Mouse (Mus musculus): Measurements from ENCODE around the gene Fbxo46. TPM values are rescaled to one million over a fixed set of nuclear protein-coding genes. Genes with fewer than 3 reads are reported as not detected.
A peak's percentile ranks its signal among the peaks of the same experiment; 100 is the strongest.

Gene Fbxo46
- total and polyA plus RNA-seq, 2 experiments from 2014 or later, result 11.9 to 22.8 TPM

DNA sequence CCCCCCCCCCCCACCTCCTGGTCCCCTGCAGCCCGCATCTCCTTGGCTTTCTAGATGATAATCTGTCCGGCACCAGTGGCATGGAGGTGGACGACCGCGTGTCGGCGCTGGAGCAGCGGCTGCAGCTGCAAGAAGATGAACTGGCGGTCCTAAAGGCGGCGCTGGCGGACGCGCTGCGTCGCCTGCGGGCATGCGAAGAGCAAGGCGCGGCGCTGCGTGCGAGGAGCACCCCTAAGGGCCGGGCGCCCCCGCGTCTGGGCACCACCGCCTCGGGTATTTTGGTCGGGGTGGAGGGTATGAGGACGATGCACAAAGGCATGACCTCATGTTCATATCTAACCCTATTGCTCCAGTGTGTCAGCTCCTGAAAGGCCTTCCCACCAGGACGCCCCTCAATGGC, 59.5 kb downstream of the Fbxo46 start:
- Histone ChIP-seq H3K4me2 (ENCODE audit: low read depth) (peak overlapping the region; percentile 56), H3K36me3 (ENCODE audit: insufficient read depth) (peaks cover 24% of the 10 kb centered on the region), H3K9ac (peak overlapping the region; percentile 39), H3K4me3 (ENCODE audit: low read depth, low read length) (peak overlapping the region; percentile 70), H3K27ac (ENCODE audit: low read depth, low read length) (no peak overlapping the region), H3K4me1 (ENCODE audit: insufficient read depth) (peaks cover 7% of the 10 kb centered on the region; the same call in 1 of the 2 replicates), H3K9me3 (ENCODE audit: low read length) (no peaks in the 10 kb centered on the region), H3K27me3 (ENCODE audit: insufficient read depth, low read length) (peaks cover 5% of the 10 kb centered on the region; the same call in 1 of the 2 replicates)
- WGBS, result 7% methylated on average over 28 of the region's 32 CpGs
- ATAC-seq (no peak), DNase-seq (peak; percentile 75)
- peak; percentile 82 for TF ChIP-seq CTCF (IDR thresholded peaks at IDR 0.05; ENCODE audit: low read depth)

- TF ChIP-seq CTCF (IDR thresholded peaks at IDR 0.05; ENCODE audit: low read depth), result no peak
- no peak for DNase-seq
- ATAC-seq, result no peak
- 48% methylated on average over 6 of the region's 6 CpGs for WGBS
- Histone ChIP-seq H3K27ac (ENCODE audit: low read depth, low read length) (no peak overlapping the region), H3K9me3 (ENCODE audit: low read length) (no peaks in the 10 kb centered on the region), H3K4me2 (ENCODE audit: low read depth) (peak overlapping the region; percentile 56), H3K4me3 (ENCODE audit: low read depth, low read length) (peak overlapping the region; percentile 70; the same call in 1 of the 2 replicates), H3K27me3 (ENCODE audit: insufficient read depth, low read length) (peaks cover 5% of the 10 kb centered on the region; the same call in 1 of the 2 replicates), H3K4me1 (ENCODE audit: insufficient read depth) (peaks cover 7% of the 10 kb centered on the region; the same call in 1 of the 2 replicates), H3K9ac (peak overlapping the region; percentile 39; the same call in 1 of the 2 replicates), H3K36me3 (ENCODE audit: insufficient read depth) (peaks cover 24% of the 10 kb centered on the region)
Observed at GRCm38 (mm10) chr7:19179936-19180335, 60.3 kb downstream of the Fbxo46 start.

GRCm38 (mm10) chr7:19180862-19181429, 61.3 kb downstream of the Fbxo46 start:
- Histone ChIP-seq H3K9me3 (ENCODE audit: low read length) (no peaks in the 10 kb centered on the region), H3K27me3 (ENCODE audit: insufficient read depth, low read length) (peaks cover 5% of the 10 kb centered on the region; the same call in 1 of the 2 replicates), H3K4me2 (ENCODE audit: low read depth) (peak overlapping the region; percentile 20), H3K4me1 (ENCODE audit: insufficient read depth) (peaks cover 7% of the 10 kb centered on the region; the same call in 1 of the 2 replicates), H3K4me3 (ENCODE audit: low read depth, low read length) (peak overlapping the region; percentile 0; the same call in 1 of the 2 replicates), H3K9ac (no peak overlapping the region), H3K36me3 (ENCODE audit: insufficient read depth) (peaks cover 31% of the 10 kb centered on the region), H3K27ac (ENCODE audit: low read depth, low read length) (no peak overlapping the region)
- no peak for TF ChIP-seq CTCF (IDR thresholded peaks at IDR 0.05; ENCODE audit: low read depth)
- DNase-seq (no peak), ATAC-seq (no peak)
- 5% methylated on average over 25 of the region's 27 CpGs for WGBS

- no peaks in the 10 kb centered on the region for H3K9me3 ChIP-seq (ENCODE audit: low read length)
- no peak overlapping the region for H3K4me3 ChIP-seq (ENCODE audit: low read depth, low read length)
- peaks cover 48% of the 10 kb centered on the region for H3K36me3 ChIP-seq (ENCODE audit: insufficient read depth)
- DNase-seq (no peak), ATAC-seq (no peak)
- no peaks in the 10 kb centered on the region for H3K27me3 ChIP-seq (ENCODE audit: insufficient read depth, low read length)
- WGBS, result 38% methylated on average over 2 of the region's 2 CpGs
- H3K27ac ChIP-seq (ENCODE audit: low read depth, low read length), result no peak overlapping the region
- no peak overlapping the region for H3K4me2 ChIP-seq (ENCODE audit: low read depth)
- TF ChIP-seq CTCF (IDR thresholded peaks at IDR 0.05; ENCODE audit: low read depth), result no peak
- H3K9ac ChIP-seq, result no peak overlapping the region
- H3K4me1 ChIP-seq (ENCODE audit: insufficient read depth), result peaks cover 2% of the 10 kb centered on the region; the same call in 1 of the 2 replicates
Observed at GRCm38 (mm10) chr7:19184250-19184649, 64.6 kb downstream of the Fbxo46 start.

GRCm38 (mm10) chr7:19184758-19185157, 65.1 kb downstream of the Fbxo46 start:
- TF ChIP-seq CTCF (IDR thresholded peaks at IDR 0.05; ENCODE audit: low read depth), result no peak
- H3K4me1 ChIP-seq (ENCODE audit: insufficient read depth), result no peaks in the 10 kb centered on the region
- peak overlapping the region; percentile 43; the same call in 1 of the 2 replicates for H3K27ac ChIP-seq (ENCODE audit: low read depth, low read length)
- H3K27me3 ChIP-seq (ENCODE audit: insufficient read depth, low read length), result no peaks in the 10 kb centered on the region
- no peak overlapping the region for H3K9ac ChIP-seq
- H3K9me3 ChIP-seq (ENCODE audit: low read length), result no peaks in the 10 kb centered on the region
- no peak overlapping the region for H3K4me3 ChIP-seq (ENCODE audit: low read depth, low read length)
- ATAC-seq (no peak), DNase-seq (peak; percentile 49)
- peaks cover 46% of the 10 kb centered on the region for H3K36me3 ChIP-seq (ENCODE audit: insufficient read depth)
- no peak overlapping the region for H3K4me2 ChIP-seq (ENCODE audit: low read depth)
- 37% methylated on average over 6 of the region's 6 CpGs for WGBS

MicroRNAs within 50 kb of the gene (microRNA counts, 519-probe panel; counts per million panel counts)
- microRNA mmu-miR-330, result not detected

Small RNA genes within 50 kb of the gene (microRNA-seq; reads per million reads assigned to microRNA genes)
- gene Mir3100 (0.12 to 0.39 reads per million in 2 experiments), gene Mir330 (718 to 761 reads per million in 2 experiments)

Other genes with a start within 250 kb of the Fbxo46 start
- 13.8 and 14.9 TPM in 2 replicates for gene Pglyrp1, start 248.5 kb upstream of the Fbxo46 start, total RNA-seq (2014; rRNA removed)
- gene Pglyrp1, start 248.5 kb upstream of the Fbxo46 start, polyA plus RNA-seq (2015; fragmentation: Nextera tagmentation; extraction: Ambion mirVana), result 26.9 and 27.0 TPM in 2 replicates
- 12.8 and 17.2 TPM in 2 replicates for gene Ccdc61, start 209.4 kb upstream of the Fbxo46 start, total RNA-seq (2014; rRNA removed)
- 21.6 and 23.2 TPM in 2 replicates for gene Ccdc61, start 209.4 kb upstream of the Fbxo46 start, polyA plus RNA-seq (2015; fragmentation: Nextera tagmentation; extraction: Ambion mirVana)
- gene Nova2, start 194.0 kb upstream of the Fbxo46 start, total RNA-seq (2014; rRNA removed), result 15.4 and 19.5 TPM in 2 replicates
- 7.2 and 11.4 TPM in 2 replicates for gene Nova2, start 194.0 kb upstream of the Fbxo46 start, polyA plus RNA-seq (2015; fragmentation: Nextera tagmentation; extraction: Ambion mirVana)
- 1.5 and 2.0 TPM in 2 replicates for gene Nanos2, start 132.5 kb upstream of the Fbxo46 start, total RNA-seq (2014; rRNA removed)
- gene Nanos2, start 132.5 kb upstream of the Fbxo46 start, polyA plus RNA-seq (2015; fragmentation: Nextera tagmentation; extraction: Ambion mirVana), result 0.49 and 0.76 TPM in 2 replicates
- gene Mypop, start 128.6 kb upstream of the Fbxo46 start, total RNA-seq (2014; rRNA removed), result 12.3 and 13.9 TPM in 2 replicates
- gene Mypop, start 128.6 kb upstream of the Fbxo46 start, polyA plus RNA-seq (2015; fragmentation: Nextera tagmentation; extraction: Ambion mirVana), result 3.8 and 4.3 TPM in 2 replicates
- gene Irf2bp1, start 115.8 kb upstream of the Fbxo46 start, total RNA-seq (2014; rRNA removed), result 101 and 129 TPM in 2 replicates
- gene Irf2bp1, start 115.8 kb upstream of the Fbxo46 start, polyA plus RNA-seq (2015; fragmentation: Nextera tagmentation; extraction: Ambion mirVana), result 27.0 and 27.2 TPM in 2 replicates
- gene Foxa3, start 96.3 kb upstream of the Fbxo46 start, total RNA-seq (2014; rRNA removed), result not detected in 2 replicates
- gene Foxa3, start 96.3 kb upstream of the Fbxo46 start, polyA plus RNA-seq (2015; fragmentation: Nextera tagmentation; extraction: Ambion mirVana), result not detected in 2 replicates
- gene Sympk, start 95.5 kb upstream of the Fbxo46 start, total RNA-seq (2014; rRNA removed), result 70.3 and 73.8 TPM in 2 replicates
- 16.6 and 20.0 TPM in 2 replicates for gene Sympk, start 95.5 kb upstream of the Fbxo46 start, polyA plus RNA-seq (2015; fragmentation: Nextera tagmentation; extraction: Ambion mirVana)
- gene Rsph6a, start 65.2 kb upstream of the Fbxo46 start, total RNA-seq (2014; rRNA removed), result 0.19 and 0.23 TPM in 2 replicates
- 0.09 and 0.23 TPM in 2 replicates for gene Rsph6a, start 65.2 kb upstream of the Fbxo46 start, polyA plus RNA-seq (2015; fragmentation: Nextera tagmentation; extraction: Ambion mirVana)
- 96.5 and 122 TPM in 2 replicates for gene Dmwd, start 43.6 kb upstream of the Fbxo46 start, total RNA-seq (2014; rRNA removed)
- 43.6 and 43.8 TPM in 2 replicates for gene Dmwd, start 43.6 kb upstream of the Fbxo46 start, polyA plus RNA-seq (2015; fragmentation: Nextera tagmentation; extraction: Ambion mirVana)
- 16.2 and 20.8 TPM in 2 replicates for gene Dmpk, start 36.0 kb upstream of the Fbxo46 start, total RNA-seq (2014; rRNA removed)
- 2.2 and 3.0 TPM in 2 replicates for gene Dmpk, start 36.0 kb upstream of the Fbxo46 start, polyA plus RNA-seq (2015; fragmentation: Nextera tagmentation; extraction: Ambion mirVana)
- 3.0 and 4.1 TPM in 2 replicates for gene Six5, start 25.3 kb upstream of the Fbxo46 start, total RNA-seq (2014; rRNA removed)
- 0.97 and 1.0 TPM in 2 replicates for gene Six5, start 25.3 kb upstream of the Fbxo46 start, polyA plus RNA-seq (2015; fragmentation: Nextera tagmentation; extraction: Ambion mirVana)
- gene Gm4969, start 1.5 kb upstream of the Fbxo46 start, total RNA-seq (2014; rRNA removed), result 5.3 and 8.9 TPM in 2 replicates
- gene Gm4969, start 1.5 kb upstream of the Fbxo46 start, polyA plus RNA-seq (2015; fragmentation: Nextera tagmentation; extraction: Ambion mirVana), result 8.3 and 10.6 TPM in 2 replicates
- 12.3 and 14.4 TPM in 2 replicates for gene Qpctl, start 29.4 kb downstream of the Fbxo46 start, total RNA-seq (2014; rRNA removed)
- gene Qpctl, start 29.4 kb downstream of the Fbxo46 start, polyA plus RNA-seq (2015; fragmentation: Nextera tagmentation; extraction: Ambion mirVana), result 19.8 and 23.3 TPM in 2 replicates
- 50.0 and 88.1 TPM in 2 replicates for gene Snrpd2, start 29.9 kb downstream of the Fbxo46 start, total RNA-seq (2014; rRNA removed)
- gene Snrpd2, start 29.9 kb downstream of the Fbxo46 start, polyA plus RNA-seq (2015; fragmentation: Nextera tagmentation; extraction: Ambion mirVana), result 124 and 172 TPM in 2 replicates
- 16.9 and 20.2 TPM in 2 replicates for gene Gipr, start 46.3 kb downstream of the Fbxo46 start, total RNA-seq (2014; rRNA removed)
- gene Gipr, start 46.3 kb downstream of the Fbxo46 start, polyA plus RNA-seq (2015; fragmentation: Nextera tagmentation; extraction: Ambion mirVana), result 5.3 and 8.0 TPM in 2 replicates
- gene Eml2, start 56.6 kb downstream of the Fbxo46 start, total RNA-seq (2014; rRNA removed), result 63.6 and 64.8 TPM in 2 replicates
- 7.9 and 9.9 TPM in 2 replicates for gene Eml2, start 56.6 kb downstream of the Fbxo46 start, polyA plus RNA-seq (2015; fragmentation: Nextera tagmentation; extraction: Ambion mirVana)
- gene Gpr4, start 92.7 kb downstream of the Fbxo46 start, total RNA-seq (2014; rRNA removed), result 2.2 and 2.5 TPM in 2 replicates
- 5.9 and 6.0 TPM in 2 replicates for gene Gpr4, start 92.7 kb downstream of the Fbxo46 start, polyA plus RNA-seq (2015; fragmentation: Nextera tagmentation; extraction: Ambion mirVana)
- gene Opa3, start 108.5 kb downstream of the Fbxo46 start, total RNA-seq (2014; rRNA removed), result 32.2 and 34.4 TPM in 2 replicates
- gene Opa3, start 108.5 kb downstream of the Fbxo46 start, polyA plus RNA-seq (2015; fragmentation: Nextera tagmentation; extraction: Ambion mirVana), result 35.1 and 35.8 TPM in 2 replicates
- gene Vasp, start 152.0 kb downstream of the Fbxo46 start, total RNA-seq (2014; rRNA removed), result 40.6 and 45.9 TPM in 2 replicates
- gene Vasp, start 152.0 kb downstream of the Fbxo46 start, polyA plus RNA-seq (2015; fragmentation: Nextera tagmentation; extraction: Ambion mirVana), result 30.0 and 30.6 TPM in 2 replicates
- gene Ppm1n, start 160.2 kb downstream of the Fbxo46 start, total RNA-seq (2014; rRNA removed), result 2.3 and 3.2 TPM in 2 replicates
- gene Ppm1n, start 160.2 kb downstream of the Fbxo46 start, polyA plus RNA-seq (2015; fragmentation: Nextera tagmentation; extraction: Ambion mirVana), result 0.69 and 1.1 TPM in 2 replicates
- gene Rtn2, start 162.8 kb downstream of the Fbxo46 start, total RNA-seq (2014; rRNA removed), result 154 and 163 TPM in 2 replicates
- 126 and 136 TPM in 2 replicates for gene Rtn2, start 162.8 kb downstream of the Fbxo46 start, polyA plus RNA-seq (2015; fragmentation: Nextera tagmentation; extraction: Ambion mirVana)
- 1.6 and 5.1 TPM in 2 replicates for gene Fosb, start 190.2 kb downstream of the Fbxo46 start, total RNA-seq (2014; rRNA removed)
- gene Fosb, start 190.2 kb downstream of the Fbxo46 start, polyA plus RNA-seq (2015; fragmentation: Nextera tagmentation; extraction: Ambion mirVana), result 0.28 and 0.36 TPM in 2 replicates
- 56.6 and 73.6 TPM in 2 replicates for gene Ercc1, start 224.9 kb downstream of the Fbxo46 start, total RNA-seq (2014; rRNA removed)
- 80.5 and 81.0 TPM in 2 replicates for gene Ercc1, start 224.9 kb downstream of the Fbxo46 start, polyA plus RNA-seq (2015; fragmentation: Nextera tagmentation; extraction: Ambion mirVana)
- gene Cd3eap, start 239.6 kb downstream of the Fbxo46 start, total RNA-seq (2014; rRNA removed), result 12.1 and 15.5 TPM in 2 replicates
- gene Cd3eap, start 239.6 kb downstream of the Fbxo46 start, polyA plus RNA-seq (2015; fragmentation: Nextera tagmentation; extraction: Ambion mirVana), result 19.4 and 21.6 TPM in 2 replicates
- 0.76 and 1.2 TPM in 2 replicates for gene Ppp1r13l, start 239.9 kb downstream of the Fbxo46 start, total RNA-seq (2014; rRNA removed)
- gene Ppp1r13l, start 239.9 kb downstream of the Fbxo46 start, polyA plus RNA-seq (2015; fragmentation: Nextera tagmentation; extraction: Ambion mirVana), result 2.0 and 2.1 TPM in 2 replicates

Data from forebrain, postnatal 0 days (tissue).